Mouse (Mus musculus): ENCODE data around the gene Lce3e.

DNA sequence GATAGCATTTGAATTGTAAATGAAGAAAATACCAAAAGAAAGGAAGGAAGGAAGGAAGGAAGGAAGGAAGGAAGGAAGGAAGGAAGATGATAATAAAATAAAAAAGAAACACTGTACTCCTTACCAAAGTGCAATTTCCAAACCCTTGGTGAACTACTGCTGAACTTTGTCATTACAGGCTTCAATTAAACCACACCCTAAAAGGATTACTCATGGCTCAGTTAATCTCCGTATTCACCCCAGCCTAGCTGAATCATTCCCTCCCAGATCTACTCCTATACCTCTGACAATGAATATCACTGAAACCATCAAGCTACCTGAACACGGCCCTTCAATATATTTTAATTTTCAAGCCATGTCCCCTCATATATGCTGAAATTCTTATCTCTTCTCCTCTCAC lies 11.6 kb downstream of the Lce3e start:
- TF ChIP-seq CTCF (IDR thresholded peaks at IDR 0.05) (no peak), EP300 (IDR thresholded peaks at IDR 0.05) (no peak)
